ENCODE assay signal across 8 mouse cellular contexts in the genomic region with DNA sequence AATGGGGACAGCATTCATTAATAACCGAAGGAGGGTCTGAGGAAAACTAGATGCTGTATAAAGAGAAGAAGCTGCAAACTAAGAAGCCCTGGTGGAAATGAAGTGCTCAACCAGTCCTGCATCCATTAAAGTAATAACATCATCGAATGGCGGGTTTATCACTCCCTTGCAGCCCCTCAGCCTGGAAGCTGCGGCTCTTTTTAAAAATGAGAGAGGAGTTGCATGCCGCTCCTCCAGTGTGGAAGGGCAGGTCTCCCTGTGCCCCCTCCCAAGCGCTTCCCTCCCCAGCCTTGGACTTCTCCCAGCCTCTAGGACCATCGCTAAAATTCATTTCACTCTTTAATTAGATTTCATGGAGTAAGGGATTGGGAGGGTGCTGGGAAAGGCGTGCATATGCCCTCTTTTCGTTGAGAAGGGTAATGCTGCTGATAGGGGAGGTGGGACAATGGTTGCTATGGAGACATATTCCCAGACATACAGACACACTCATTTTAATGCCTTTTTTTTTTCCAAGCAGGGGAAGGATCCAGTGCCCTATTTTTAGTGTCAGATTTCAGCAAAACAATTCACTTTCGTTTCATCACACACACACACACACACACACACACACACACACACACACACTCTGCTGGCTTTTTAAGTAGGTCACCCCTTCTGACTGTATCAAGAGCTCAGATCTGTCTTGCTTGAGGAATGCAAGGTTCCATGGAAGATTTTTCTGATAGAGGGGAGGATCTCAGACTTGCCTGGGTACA. TPM values are rescaled to one million over a fixed set of nuclear protein-coding genes. Genes with fewer than 3 reads are reported as not detected.
DNase-seq lines count a peak whose midpoint lies in the region; ATAC-seq lines count a peak whose summit lies in the region.

No protein-coding gene starts in this region.

- no peaks in the 10 kb centered on the region for H3K27me3 ChIP-seq in intestine, embryonic 14.5 days (replicated peaks; ENCODE audit: control insufficient read depth, insufficient read depth, low read length)
- no peaks in the 10 kb centered on the region for H3K27me3 ChIP-seq in intestine, embryonic 15.5 days (replicated peaks)

- H3K9me3 ChIP-seq in intestine, embryonic 14.5 days (ENCODE audit: control insufficient read depth, low read length), result no peaks in the 10 kb centered on the region
- no peaks in the 10 kb centered on the region for H3K9me3 ChIP-seq in intestine, embryonic 15.5 days

- no peak overlapping the region for H3K4me3 ChIP-seq in intestine, embryonic 14.5 days (ENCODE audit: low read depth, low read length)
- no peak overlapping the region for H3K4me3 ChIP-seq in intestine, embryonic 15.5 days (replicated peaks)

- H3K9ac ChIP-seq in intestine, embryonic 14.5 days (ENCODE audit: low read length), result no peak overlapping the region
- H3K9ac ChIP-seq in intestine, embryonic 15.5 days, result no peak overlapping the region

- H3K4me1 ChIP-seq in intestine, embryonic 14.5 days (replicated peaks; ENCODE audit: control insufficient read depth, insufficient read depth, low read length), result no peaks in the 10 kb centered on the region
- 0 out of 2 replicates have a peak, but pooled peaks cover 4% of the 10 kb centered on the region for H3K4me1 ChIP-seq in intestine, embryonic 15.5 days (replicated peaks)

- H3K4me2 ChIP-seq in intestine, embryonic 14.5 days (ENCODE audit: low read length), result peak overlapping the region; percentile 28; the same call in 1 of the 2 replicates
- H3K4me2 ChIP-seq in intestine, embryonic 15.5 days (replicated peaks), result no peak overlapping the region; the same call in 1 of the 2 replicates

- WGBS in intestine, embryonic 14.5 days, result 25% methylated on average over 10 of the region's 10 CpGs
- 36% methylated on average over 10 of the region's 10 CpGs for WGBS in intestine, embryonic 15.5 days

- intact Hi-C loops in left cerebral cortex, postnatal 25 days (cut with DNase I), result no loop called here

- DNase-seq in intestine, embryonic 14.5 days (ENCODE audit: low spot score), result no peak
- DNase-seq in adrenal gland, postnatal 36 days, result peak; percentile 47 to 58
- peak; percentile 31 to 60 for DNase-seq in frontal cortex, postnatal 10 days (ENCODE audit: low spot score in 2 of 2)
- peak; percentile 60 to 79 for DNase-seq in left cerebral cortex, postnatal 25 days (ENCODE audit: low spot score in 2 of 2)
- DNase-seq in right cerebral cortex, adult 2 months (ENCODE audit: low spot score in 2 of 2), result peak; percentile 57 to 76
- DNase-seq in spleen, adult 12 weeks (ENCODE audit: low spot score), result no peak
- no peak for DNase-seq in testis, postnatal 14 days (ENCODE audit: low spot score)

- no peak for ATAC-seq in intestine, embryonic 14.5 days (replicated peaks; ENCODE audit: low FRiP score, low TSS enrichment, low read depth)
- no peak for ATAC-seq in intestine, embryonic 15.5 days

- H3K36me3 ChIP-seq in intestine, embryonic 14.5 days (ENCODE audit: control insufficient read depth, insufficient read depth, low read length), result no peaks in the 10 kb centered on the region
- H3K36me3 ChIP-seq in intestine, embryonic 15.5 days, result no peaks in the 10 kb centered on the region

- no peak overlapping the region for H3K27ac ChIP-seq in intestine, embryonic 14.5 days (ENCODE audit: low read depth)
- H3K27ac ChIP-seq in intestine, embryonic 15.5 days, result no peak overlapping the region

RNA-seq across cellular contexts. Expression of a gene that starts 35.4 kb away (rescaled TPM):
- 8.4 and 8.8 TPM in 2 replicates for polyA plus RNA-seq in intestine, embryonic 14.5 days (2014; fragmentation: Nextera tagmentation; extraction: Ambion mirVana)
- 4.4 and 4.5 TPM in 2 replicates for polyA plus RNA-seq in intestine, embryonic 15.5 days (2015; fragmentation: Nextera tagmentation; extraction: Ambion mirVana)
- 10 to 100 TPM; 47.6 to 53.9 TPM for total RNA-seq in adrenal gland, postnatal 36 days (2021)
- 10 to 100 TPM; 39.0 to 42.1 TPM for total RNA-seq in left cerebral cortex, postnatal 25 days (2021)

Comparison
In these comparisons a context has a peak if more than half of its experiments do, and no peak if none do; other contexts are left out.
1. DNase-seq: peak in adrenal gland, postnatal 36 days (2 of 2), frontal cortex, postnatal 10 days (2 of 2), left cerebral cortex, postnatal 25 days (2 of 2) and right cerebral cortex, adult 2 months (2 of 2); none in intestine, embryonic 14.5 days (single experiment), spleen, adult 12 weeks (single experiment) and testis, postnatal 14 days (single experiment).